In the genomic region with DNA sequence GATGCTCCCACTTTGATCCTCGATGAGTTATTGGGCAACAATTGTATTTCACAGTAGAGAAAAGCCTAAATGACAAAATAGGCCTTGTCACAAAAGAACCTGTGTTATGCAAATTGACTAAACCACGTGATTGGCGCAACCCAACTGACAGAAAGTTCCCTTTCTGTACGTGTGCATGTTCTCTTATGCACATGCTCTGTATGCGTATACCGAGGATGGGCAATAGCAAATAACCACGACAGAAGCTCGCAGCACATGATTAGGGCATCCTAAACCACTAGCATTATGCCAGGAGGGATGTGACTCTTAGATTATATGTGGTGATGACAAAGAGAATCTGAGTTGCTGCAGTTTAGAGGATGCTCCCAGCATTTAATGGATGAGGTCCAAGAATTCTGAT, we compare ENCODE assay signal across 31 mouse cellular contexts.
DNase-seq lines count a peak whose midpoint lies in the region; ATAC-seq and TF ChIP-seq lines count a peak whose summit lies in the region.
"Had no signal": no experiment of that assay in that cellular context is flagged by ENCODE, and none has a peak within 500 bp of the region (broad histone marks: within the 10 kb centered on the region; RNA-seq: fewer than 3 reads in every experiment).

No protein-coding gene starts in this region.

- DNase-seq in heart, adult 11 months, result peak; percentile 29
- no peak for DNase-seq in heart, embryonic 10.5 days (ENCODE audit: low spot score)
- peak; percentile 47 for DNase-seq in MEL (ENCODE audit: low read depth, low spot score)
- no peak for DNase-seq in thymus, postnatal 4 days
- DNase-seq: adrenal gland, adult 8-10 months; adrenal gland, postnatal 25 days; B cell, adult 2 months; cerebellum, adult 11 months; cerebellum, adult 2 months; cerebellum, adult 9-11 months; cerebellum, postnatal 25 days; embryo, embryonic 11 days; gastrocnemius, postnatal 25 days; heart, postnatal 10 days; heart, postnatal 36 days had no signal

- no peaks in the 10 kb centered on the region for H3K27me3 ChIP-seq in heart, embryonic 10.5 days (ENCODE audit: insufficient read depth, poor library complexity, severe bottlenecking)
- no peaks in the 10 kb centered on the region for H3K27me3 ChIP-seq in MEL (ENCODE audit: control insufficient read depth in 1 of 2, insufficient read depth in 2 of 2, low read length in 2 of 2)
- H3K27me3 ChIP-seq: CH12.LX; embryonic facial prominence, embryonic 13.5 days; heart, embryonic 12.5 days; heart, embryonic 15.5 days; hindbrain, embryonic 13.5 days; intestine, embryonic 15.5 days had no signal

- no peak for TF ChIP-seq POLR2A in MEL (IDR thresholded peaks at IDR 0.05; ENCODE audit: control insufficient read depth in 1 of 2, insufficient read depth in 1 of 2, low read depth in 1 of 2, low read length in 2 of 2, poor library complexity in 1 of 2)

- no peaks in the 10 kb centered on the region for H3K9me3 ChIP-seq in heart, embryonic 10.5 days
- H3K9me3 ChIP-seq in MEL (replicated peaks; ENCODE audit: insufficient read depth, low read length), result no peaks in the 10 kb centered on the region
- H3K9me3 ChIP-seq: embryonic facial prominence, embryonic 10.5 days; embryonic facial prominence, embryonic 13.5 days; heart, embryonic 12.5 days; heart, embryonic 15.5 days; hindbrain, embryonic 10.5 days; hindbrain, embryonic 13.5 days; intestine, embryonic 15.5 days had no signal

- H3K4me1 ChIP-seq in heart, embryonic 10.5 days, result no peaks in the 10 kb centered on the region; the same call in 1 of the 2 replicates
- peaks cover 0 to 9% of the 10 kb centered on the region in 2 experiments; a peak in 3 of 4 replicates for H3K4me1 ChIP-seq in MEL (ENCODE audit: control insufficient read depth in 1 of 2, insufficient read depth in 2 of 2, low read length in 2 of 2)
- H3K4me1 ChIP-seq: embryonic facial prominence, embryonic 10.5 days; embryonic facial prominence, embryonic 13.5 days; hindbrain, embryonic 10.5 days; hindbrain, embryonic 13.5 days; intestine, embryonic 15.5 days had no signal

- peaks cover 6% of the 10 kb centered on the region; the same call in 1 of the 2 replicates for H3K36me3 ChIP-seq in heart, embryonic 10.5 days
- H3K36me3 ChIP-seq in MEL (ENCODE audit: control insufficient read depth in 1 of 2, insufficient read depth in 2 of 2, low read length in 2 of 2), result peaks cover 0 to 14% of the 10 kb centered on the region in 2 experiments; a peak in 2 of 4 replicates
- H3K36me3 ChIP-seq: embryonic facial prominence, embryonic 10.5 days; embryonic facial prominence, embryonic 13.5 days; G1E; heart, embryonic 15.5 days; hindbrain, embryonic 10.5 days; hindbrain, embryonic 13.5 days; intestine, embryonic 15.5 days had no signal

- no peak for TF ChIP-seq RAD21 in MEL (IDR thresholded peaks at IDR 0.05; ENCODE audit: low read depth, low read length)

- no peak overlapping the region for H3K9ac ChIP-seq in MEL (ENCODE audit: control insufficient read depth, low read depth, low read length, poor library complexity, severe bottlenecking)
- H3K9ac ChIP-seq: embryonic facial prominence, embryonic 13.5 days; heart, embryonic 12.5 days; heart, embryonic 15.5 days; hindbrain, embryonic 13.5 days; intestine, embryonic 15.5 days had no signal

- H3K79me2 ChIP-seq in MEL (ENCODE audit: control insufficient read depth, insufficient read depth, low read length, poor library complexity), result no peaks in the 10 kb centered on the region

- no peak for TF ChIP-seq CTCF in MEL (IDR thresholded peaks at IDR 0.05 in 2 of 3, conservative IDR thresholded peaks at IDR 0.05 in 1 of 3; ENCODE audit: control insufficient read depth in 1 of 3, insufficient read depth in 1 of 3, low read depth in 2 of 3, low read length in 3 of 3, poor library complexity in 1 of 3, severe bottlenecking in 1 of 3)

- ATAC-seq in common myeloid progenitor, adult 5-6 weeks (replicated peaks; ENCODE audit: low read depth, poor library complexity, severe bottlenecking), result peak; percentile 70
- ATAC-seq in megakaryocyte-erythroid progenitor cell, adult 5-6 weeks (replicated peaks; ENCODE audit: low FRiP score, low TSS enrichment, poor library complexity, severe bottlenecking), result 0 out of 2 replicates have a peak, but pooled peaks have one; percentile 48
- ATAC-seq in cerebellum, adult (ENCODE audit: insufficient number of reproducible peaks, low FRiP score, low TSS enrichment), result no peak
- ATAC-seq: activated CD4-positive, CD25-positive, alpha-beta regulatory T cell, adult 4 months; forebrain, embryonic 14.5 days; hindbrain, embryonic 16.5 days; intestine, embryonic 15.5 days had no signal

- 85% methylated on average over 8 of the region's 8 CpGs for WGBS in heart, embryonic 10.5 days

- no peak overlapping the region for H3K27ac ChIP-seq in heart, embryonic 10.5 days
- H3K27ac ChIP-seq in MEL (ENCODE audit: control insufficient read depth, low read depth, low read length), result no peak overlapping the region
- H3K27ac ChIP-seq: embryonic facial prominence, embryonic 10.5 days; embryonic facial prominence, embryonic 13.5 days; heart, embryonic 15.5 days; hindbrain, embryonic 10.5 days; hindbrain, embryonic 13.5 days; intestine, embryonic 15.5 days had no signal

- H3K4me3 ChIP-seq in heart, embryonic 10.5 days, result no peak overlapping the region
- no peak overlapping the region for H3K4me3 ChIP-seq in MEL (ENCODE audit: control insufficient read depth in 1 of 2, insufficient read depth in 1 of 2, low read depth in 2 of 2, low read length in 2 of 2)
- H3K4me3 ChIP-seq: embryonic facial prominence, embryonic 10.5 days; embryonic facial prominence, embryonic 13.5 days; erythroblast, embryonic 14.5 days; heart, embryonic 12.5 days; heart, embryonic 15.5 days; hindbrain, embryonic 10.5 days; hindbrain, embryonic 13.5 days; intestine, embryonic 15.5 days had no signal

- TF ChIP-seq EP300 in MEL (IDR thresholded peaks at IDR 0.05; ENCODE audit: low read depth in 1 of 2, low read length in 2 of 2), result peak in 1 of 2 experiments; percentile 44; a peak in 1 of 4 replicates

TF ChIP-seq in MEL, 35 proteins besides CTCF, POLR2A, EP300 and RAD21:
- no peak for TF ChIP-seq USF1 (IDR thresholded peaks at IDR 0.05; ENCODE audit: low read depth, low read length)
- peak; percentile 9; the same call in 1 of the 2 replicates for TF ChIP-seq TAL1 (IDR thresholded peaks at IDR 0.05; ENCODE audit: low read length)
- TF ChIP-seq NELFE (IDR thresholded peaks at IDR 0.05; ENCODE audit: low read depth, low read length), result no peak
- TF ChIP-seq TCF12 (IDR thresholded peaks at IDR 0.05; ENCODE audit: low read depth, low read length), result peak; percentile 32; the same call in 1 of the 2 replicates
- TF ChIP-seq POLR2AphosphoS2 (IDR thresholded peaks at IDR 0.05; ENCODE audit: low read length), result no peak
- TF ChIP-seq BHLHE40 (IDR thresholded peaks at IDR 0.05; ENCODE audit: borderline replicate concordance, low read depth, low read length), result no peak
- no peak for TF ChIP-seq CHD1 (IDR thresholded peaks at IDR 0.05; ENCODE audit: low read depth, low read length)
- TF ChIP-seq ETS1 (IDR thresholded peaks at IDR 0.05; ENCODE audit: low read depth, low read length), result no peak
- no peak for TF ChIP-seq ZNF384 (IDR thresholded peaks at IDR 0.05; ENCODE audit: low read depth, low read length)
- no peak for TF ChIP-seq ZMIZ1 (IDR thresholded peaks at IDR 0.05; ENCODE audit: low read depth, low read length)
- no peak for TF ChIP-seq MAZ (IDR thresholded peaks at IDR 0.05; ENCODE audit: low read depth, low read length)
- TF ChIP-seq MAX (IDR thresholded peaks at IDR 0.05; ENCODE audit: low read length), result no peak

Comparison
In these comparisons a context has a peak if more than half of its experiments do, and no peak if none do; other contexts are left out.
1. DNase-seq: peak in heart, adult 11 months (single experiment) and MEL (single experiment); none in heart, embryonic 10.5 days (single experiment) and thymus, postnatal 4 days (single experiment).